Comparison of ENCODE assay signal across 12 mouse cellular contexts in genomic region chr1:165913720-165914415, GRCm38 (mm10).
DNase-seq lines count a peak whose midpoint lies in the region; ATAC-seq and TF ChIP-seq lines count a peak whose summit lies in the region.
"Had no signal": no experiment of that assay in that cellular context is flagged by ENCODE, and none has a peak within 500 bp of the region (broad histone marks: within the 10 kb centered on the region; RNA-seq: fewer than 3 reads in every experiment).

No protein-coding gene starts in this region.

- 21% methylated on average over 2 of the region's 2 CpGs for WGBS in forebrain, postnatal 0 days
- 49% methylated on average over 2 of the region's 2 CpGs for WGBS in midbrain, embryonic 16.5 days
- 81% methylated on average over 2 of the region's 2 CpGs for WGBS in heart, embryonic 10.5 days

- peak; percentile 44 for DNase-seq in retina, postnatal 1 day
- no peak for DNase-seq in retina, embryonic 14.5 days (ENCODE audit: low spot score)
- peak; percentile 49 for DNase-seq in forebrain, postnatal 0 days
- no peak for DNase-seq in gastrocnemius, adult 2 months
- no peak for DNase-seq in heart, embryonic 10.5 days (ENCODE audit: low spot score)
- DNase-seq: adrenal gland, postnatal 14 days; cerebellum, postnatal 10 days; right cerebral cortex, postnatal 25 days had no signal

- TF ChIP-seq CTCF in forebrain, postnatal 0 days (IDR thresholded peaks at IDR 0.05; ENCODE audit: low read depth) = no peak
- TF ChIP-seq CTCF in gastrocnemius, adult 2 months (IDR thresholded peaks at IDR 0.05) = no peak

- no peaks in the 10 kb centered on the region for H3K27me3 ChIP-seq in forebrain, postnatal 0 days (ENCODE audit: insufficient read depth, low read length)
- H3K27me3 ChIP-seq in midbrain, embryonic 16.5 days (ENCODE audit: control insufficient read depth, insufficient read depth, low read depth, low read length) = no peaks in the 10 kb centered on the region
- no peaks in the 10 kb centered on the region for H3K27me3 ChIP-seq in heart, embryonic 10.5 days (ENCODE audit: insufficient read depth, poor library complexity, severe bottlenecking)
- H3K27me3 ChIP-seq: limb, embryonic 12.5 days; liver, embryonic 15.5 days had no signal

- H3K9ac ChIP-seq in forebrain, postnatal 0 days = no peak overlapping the region
- no peak overlapping the region for H3K9ac ChIP-seq in midbrain, embryonic 16.5 days (ENCODE audit: low read depth, low read length)
- H3K9ac ChIP-seq: limb, embryonic 12.5 days; liver, embryonic 15.5 days had no signal

- intact Hi-C loops in gastrocnemius, adult 2 months (cut with DNase I) = no loop called here

- peaks cover 9% of the 10 kb centered on the region; the same call in 1 of the 2 replicates for H3K36me3 ChIP-seq in forebrain, postnatal 0 days (ENCODE audit: insufficient read depth)
- peaks cover 5% of the 10 kb centered on the region for H3K36me3 ChIP-seq in midbrain, embryonic 16.5 days (ENCODE audit: control insufficient read depth, insufficient read depth, low read length)
- peaks cover 14% of the 10 kb centered on the region for H3K36me3 ChIP-seq in heart, embryonic 10.5 days

- peak; percentile 89 for ATAC-seq in forebrain, postnatal 0 days
- peak; percentile 82 for ATAC-seq in midbrain, embryonic 16.5 days
- ATAC-seq in cerebellum, adult (ENCODE audit: insufficient number of reproducible peaks, low FRiP score, low TSS enrichment) = no peak

- H3K4me1 ChIP-seq in forebrain, postnatal 0 days (ENCODE audit: insufficient read depth) = peaks cover 8% of the 10 kb centered on the region; the same call in 1 of the 2 replicates
- peaks cover 5% of the 10 kb centered on the region for H3K4me1 ChIP-seq in midbrain, embryonic 16.5 days (ENCODE audit: control insufficient read depth, insufficient read depth, low read length)
- no peaks in the 10 kb centered on the region for H3K4me1 ChIP-seq in heart, embryonic 10.5 days
- H3K4me1 ChIP-seq: limb, embryonic 12.5 days; liver, embryonic 15.5 days had no signal

- no peak overlapping the region; the same call in 1 of the 2 replicates for H3K27ac ChIP-seq in forebrain, postnatal 0 days (ENCODE audit: low read depth, low read length)
- no peak overlapping the region for H3K27ac ChIP-seq in midbrain, embryonic 16.5 days (ENCODE audit: low read length)
- H3K27ac ChIP-seq in gastrocnemius, adult 2 months = no peak overlapping the region
- H3K27ac ChIP-seq in heart, embryonic 10.5 days = no peak overlapping the region
- H3K27ac ChIP-seq: limb, embryonic 12.5 days; liver, embryonic 15.5 days had no signal

- no peak overlapping the region for H3K4me2 ChIP-seq in forebrain, postnatal 0 days (ENCODE audit: low read depth)
- no peak overlapping the region for H3K4me2 ChIP-seq in midbrain, embryonic 16.5 days (ENCODE audit: low read length)
- H3K4me2 ChIP-seq: limb, embryonic 12.5 days; liver, embryonic 15.5 days had no signal

- H3K9me3 ChIP-seq in forebrain, postnatal 0 days (ENCODE audit: low read length) = no peaks in the 10 kb centered on the region
- H3K9me3 ChIP-seq in midbrain, embryonic 16.5 days (replicated peaks; ENCODE audit: control insufficient read depth, low read length, poor library complexity, severe bottlenecking) = no peaks in the 10 kb centered on the region
- no peaks in the 10 kb centered on the region for H3K9me3 ChIP-seq in heart, embryonic 10.5 days
- H3K9me3 ChIP-seq: limb, embryonic 12.5 days; liver, embryonic 15.5 days had no signal

- no peak overlapping the region for H3K4me3 ChIP-seq in forebrain, postnatal 0 days (ENCODE audit: low read depth, low read length)
- no peak overlapping the region for H3K4me3 ChIP-seq in midbrain, embryonic 16.5 days (ENCODE audit: low read depth, low read length)
- no peak overlapping the region for H3K4me3 ChIP-seq in gastrocnemius, adult 2 months
- no peak overlapping the region for H3K4me3 ChIP-seq in heart, embryonic 10.5 days
- H3K4me3 ChIP-seq: limb, embryonic 12.5 days; liver, embryonic 15.5 days had no signal

Comparison
In these comparisons a context has a peak if more than half of its experiments do, and no peak if none do; other contexts are left out.
1. DNase-seq: peak in retina, postnatal 1 day (single experiment) and forebrain, postnatal 0 days (single experiment); none in retina, embryonic 14.5 days (single experiment), gastrocnemius, adult 2 months (single experiment) and heart, embryonic 10.5 days (single experiment).